Mouse (Mus musculus): ENCODE data around the gene Myo1e. TPM values are rescaled to one million over a fixed set of nuclear protein-coding genes. Genes with fewer than 3 reads are reported as not detected.

Myo1e gene
- total RNA-seq, 1 experiment from 2014 or later: 95.9 TPM

DNA sequence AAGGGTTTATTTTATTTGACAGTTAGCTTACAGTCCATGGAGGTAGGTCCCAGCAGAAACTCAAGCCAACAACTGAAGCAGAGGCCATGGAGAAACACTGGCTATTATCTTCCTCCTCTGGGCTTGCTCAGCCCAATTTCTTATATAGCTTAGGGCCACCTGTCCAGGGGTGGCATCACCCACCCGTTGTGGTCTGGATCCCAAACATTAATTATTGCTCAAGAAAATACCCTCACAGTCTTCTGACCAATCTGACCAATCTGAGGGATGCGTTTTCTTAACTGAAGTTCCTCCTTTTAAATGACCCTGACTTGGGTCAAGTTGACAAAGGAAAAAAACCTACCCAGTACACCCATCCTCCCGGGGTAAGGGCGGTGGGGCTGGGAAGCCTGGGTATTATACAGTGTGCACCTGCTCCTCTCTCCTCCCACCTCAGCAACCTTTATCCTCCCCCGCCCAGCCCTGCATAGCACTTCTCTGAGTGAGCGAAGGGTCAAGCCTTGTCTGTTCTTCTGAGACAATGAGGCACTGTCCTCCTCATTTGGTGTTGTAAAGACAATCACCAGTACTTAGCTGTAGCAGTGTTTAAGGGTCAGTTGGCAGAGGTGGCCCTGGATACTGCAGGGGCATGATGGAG is 12.3 kb downstream of the Myo1e start:
- ATAC-seq (ENCODE audit: extremely low read depth, insufficient number of reproducible peaks, low FRiP score, poor library complexity, severe bottlenecking): no peak

DNA sequence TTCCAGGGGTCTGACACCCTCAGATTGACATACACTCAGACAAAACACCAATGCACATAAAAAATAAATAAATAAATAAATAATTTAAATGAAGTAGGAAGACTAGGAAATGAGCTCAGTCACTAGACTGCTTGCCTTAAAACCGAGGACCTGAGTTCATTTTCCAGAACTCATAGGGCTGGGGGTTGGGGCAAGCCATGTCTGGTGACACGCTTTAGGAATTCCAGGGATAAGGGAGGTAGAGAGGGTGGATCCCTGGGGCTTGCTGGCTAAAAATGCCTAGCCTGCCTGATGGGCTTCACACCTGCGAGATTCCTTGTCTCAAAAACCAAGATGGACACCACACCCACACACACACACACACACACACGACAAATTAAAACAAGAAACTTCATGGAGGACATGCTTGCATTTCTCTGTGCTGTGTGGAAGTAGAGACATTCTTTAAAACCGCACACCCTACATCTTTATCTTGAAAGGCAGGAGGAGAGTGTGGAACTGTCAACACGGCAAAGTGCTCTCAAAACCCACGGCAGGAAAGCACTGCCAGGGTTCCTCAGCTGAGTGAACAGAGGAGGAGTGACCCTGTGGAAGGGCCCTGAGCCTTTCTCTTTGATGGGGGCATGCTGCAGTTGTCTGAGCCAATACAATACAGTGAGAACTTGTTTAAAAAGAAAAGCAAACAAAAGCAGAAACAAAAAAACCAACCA is 13.5 kb downstream of the Myo1e start:
- no peak for ATAC-seq (ENCODE audit: extremely low read depth, insufficient number of reproducible peaks, low FRiP score, poor library complexity, severe bottlenecking)

DNA sequence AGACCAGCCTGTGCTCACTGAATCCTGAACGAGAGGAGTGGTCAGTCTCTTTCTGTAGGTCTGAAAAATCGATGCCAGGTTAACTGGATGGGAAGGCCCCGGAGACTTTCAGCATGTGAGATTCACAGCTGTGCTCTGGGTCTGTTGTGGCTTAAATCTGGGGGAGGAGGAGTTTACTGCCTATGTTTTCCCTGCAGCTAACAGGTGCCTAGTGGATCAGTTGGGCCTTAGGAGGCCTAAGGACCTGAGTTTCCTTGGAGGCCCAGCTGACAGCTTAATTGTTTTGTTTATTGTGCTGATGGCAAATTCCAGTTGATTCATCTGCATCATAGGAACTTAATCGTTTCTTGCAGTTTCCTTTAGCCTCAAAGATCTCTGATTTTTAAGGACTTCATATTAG is 16.0 kb downstream of the Myo1e start:
- no peak for ATAC-seq (ENCODE audit: extremely low read depth, insufficient number of reproducible peaks, low FRiP score, poor library complexity, severe bottlenecking)

DNA sequence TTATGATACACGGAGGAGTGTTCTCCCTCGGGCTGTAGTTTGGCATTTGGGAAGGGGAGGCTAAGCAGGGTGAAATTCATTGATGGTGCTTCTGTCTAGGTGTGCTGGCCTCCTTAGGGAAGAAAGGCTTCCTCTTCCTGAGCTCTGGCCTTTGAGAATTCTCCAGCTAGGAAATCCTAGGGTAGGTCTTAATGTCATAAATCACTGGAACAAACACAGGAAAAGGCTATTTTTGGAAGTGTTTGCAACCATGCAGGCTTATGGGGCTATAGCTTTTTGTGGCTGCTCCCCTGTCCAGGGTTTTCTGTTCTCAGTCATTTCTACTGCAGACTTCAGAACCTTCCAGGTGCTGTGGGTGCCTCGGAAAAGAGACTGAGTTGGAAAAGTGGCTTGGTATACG is 16.9 kb downstream of the Myo1e start:
- ATAC-seq (ENCODE audit: extremely low read depth, insufficient number of reproducible peaks, low FRiP score, poor library complexity, severe bottlenecking): no peak

DNA sequence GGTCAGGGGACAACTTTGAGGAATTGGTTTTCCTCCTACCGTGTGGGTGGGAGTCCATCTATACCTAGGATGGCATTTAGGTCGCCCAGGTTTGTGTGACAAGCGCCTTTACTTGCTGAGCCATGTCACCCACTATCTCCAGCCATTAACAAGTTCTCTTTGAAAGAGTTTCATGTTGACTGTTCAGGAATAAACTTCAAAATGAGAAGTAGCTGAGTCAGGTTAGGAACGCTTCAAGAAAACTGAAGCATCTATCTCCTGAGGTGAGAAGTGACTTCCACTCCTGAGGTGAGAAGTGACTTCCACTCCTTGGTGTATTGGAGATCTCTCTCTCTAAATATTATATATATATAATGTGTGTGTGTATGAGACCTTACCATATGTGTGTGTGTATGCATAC is 19.2 kb downstream of the Myo1e start:
- ATAC-seq (ENCODE audit: extremely low read depth, insufficient number of reproducible peaks, low FRiP score, poor library complexity, severe bottlenecking): no peak

- no peak for ATAC-seq (ENCODE audit: extremely low read depth, insufficient number of reproducible peaks, low FRiP score, poor library complexity, severe bottlenecking)
Measured at GRCm38 (mm10) chr9:70229823-70230222, 22.7 kb downstream of the Myo1e start.

GRCm38 (mm10) chr9:70232044-70233010 is 25.2 kb downstream of the Myo1e start:
- peak; percentile 39; the same call in 1 of the 2 replicates for ATAC-seq (ENCODE audit: extremely low read depth, insufficient number of reproducible peaks, low FRiP score, poor library complexity, severe bottlenecking)

GRCm38 (mm10) chr9:70237136-70237535 is 30.0 kb downstream of the Myo1e start:
- peak; percentile 78 for ATAC-seq (ENCODE audit: extremely low read depth, insufficient number of reproducible peaks, low FRiP score, poor library complexity, severe bottlenecking)

GRCm38 (mm10) chr9:70237561-70237960 is 30.4 kb downstream of the Myo1e start:
- peak; percentile 34; the same call in 1 of the 2 replicates for ATAC-seq (ENCODE audit: extremely low read depth, insufficient number of reproducible peaks, low FRiP score, poor library complexity, severe bottlenecking)

GRCm38 (mm10) chr9:70238391-70238790 is 31.2 kb downstream of the Myo1e start:
- no peak for ATAC-seq (ENCODE audit: extremely low read depth, insufficient number of reproducible peaks, low FRiP score, poor library complexity, severe bottlenecking)

GRCm38 (mm10) chr9:70239229-70239628 is 32.1 kb downstream of the Myo1e start:
- no peak for ATAC-seq (ENCODE audit: extremely low read depth, insufficient number of reproducible peaks, low FRiP score, poor library complexity, severe bottlenecking)

GRCm38 (mm10) chr9:70240703-70241410 is 33.7 kb downstream of the Myo1e start:
- no peak for ATAC-seq (ENCODE audit: extremely low read depth, insufficient number of reproducible peaks, low FRiP score, poor library complexity, severe bottlenecking)

GRCm38 (mm10) chr9:70241411-70241961 is 34.3 kb downstream of the Myo1e start:
- ATAC-seq (ENCODE audit: extremely low read depth, insufficient number of reproducible peaks, low FRiP score, poor library complexity, severe bottlenecking): no peak

DNA sequence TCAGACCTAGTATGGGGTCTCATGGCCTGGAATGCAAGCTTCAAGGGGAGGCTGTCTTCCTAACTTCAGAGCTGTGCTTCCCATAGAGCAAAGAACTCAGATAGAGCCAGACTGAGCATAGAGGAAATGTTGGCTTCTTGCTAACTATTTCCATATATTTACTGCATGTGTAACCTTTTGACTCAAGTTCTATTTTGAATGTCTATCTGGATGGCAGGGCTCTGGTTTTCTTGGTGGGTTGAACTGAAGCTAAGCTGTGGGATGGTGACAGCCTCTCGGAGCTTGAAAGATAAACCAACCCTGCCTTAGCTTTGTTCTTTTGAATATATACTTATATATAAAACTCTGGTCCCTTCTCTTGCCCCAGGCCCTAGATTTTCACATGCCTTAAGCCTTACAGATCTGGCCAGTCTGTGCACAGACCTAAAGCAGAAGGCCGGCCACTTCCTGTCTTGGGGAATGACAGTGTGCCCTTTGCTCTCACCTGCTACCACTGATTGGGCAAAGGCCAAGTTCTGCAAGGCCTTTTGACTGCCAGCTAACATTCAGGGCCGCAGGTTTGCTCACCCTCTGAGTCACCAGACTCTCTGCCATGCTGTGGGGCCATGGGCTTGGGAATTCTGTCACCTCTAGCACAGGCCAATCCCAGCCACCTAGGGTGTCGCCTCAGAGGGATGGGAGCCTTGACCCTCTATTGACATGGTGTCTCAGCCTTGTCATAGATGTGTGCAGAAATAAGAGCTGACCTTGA is 35.1 kb downstream of the Myo1e start:
- no peak for ATAC-seq (ENCODE audit: extremely low read depth, insufficient number of reproducible peaks, low FRiP score, poor library complexity, severe bottlenecking)

GRCm38 (mm10) chr9:70243241-70243640 is 36.1 kb downstream of the Myo1e start:
- no peak for ATAC-seq (ENCODE audit: extremely low read depth, insufficient number of reproducible peaks, low FRiP score, poor library complexity, severe bottlenecking)

- ATAC-seq (ENCODE audit: extremely low read depth, insufficient number of reproducible peaks, low FRiP score, poor library complexity, severe bottlenecking): no peak
Measured at GRCm38 (mm10) chr9:70243708-70244107, 36.6 kb downstream of the Myo1e start.

- ATAC-seq (ENCODE audit: extremely low read depth, insufficient number of reproducible peaks, low FRiP score, poor library complexity, severe bottlenecking): peak; percentile 64
Measured at GRCm38 (mm10) chr9:70244115-70244514, 37.0 kb downstream of the Myo1e start.

- ATAC-seq (ENCODE audit: extremely low read depth, insufficient number of reproducible peaks, low FRiP score, poor library complexity, severe bottlenecking): no peak
Measured at GRCm38 (mm10) chr9:70245040-70245439, 37.9 kb downstream of the Myo1e start.

Measured in neutrophil, adult 5-6 weeks (primary cell).